Mouse (Mus musculus) bone marrow, adult 2 months (tissue): ENCODE measurements around the gene Gm21860.
"Not testable (repeated sequence)": the region's sequence is repeated elsewhere in the genome, so short reads cannot be mapped to it uniquely, and the experiment has no call there.

Source experiments
- CTCF ChIP-seq: fragments of 200-500 bp; IDR thresholded peaks from 2 replicates; pipeline ENCODE4 v1.5.1; 2011; ENCODE audit warnings: low read length, control low read depth; ENCODE audit not compliant: control insufficient read depth, insufficient read depth
- POLR2A ChIP-seq: fragments of 200-500 bp; IDR thresholded peaks from 2 replicates; pipeline ENCODE4 v1.6.1; 2011; ENCODE audit warnings: low read depth, mild to moderate bottlenecking, control low read depth, low read length, borderline replicate concordance; ENCODE audit not compliant: control insufficient read depth

- not testable (repeated sequence) for TF ChIP-seq CTCF, POLR2A
Measured at GRCm38 (mm10) chrY:90723336-90723987, 31.2 kb downstream of the Gm21860 start.
